Mouse (Mus musculus) cerebellum, adult 2 months (tissue): ENCODE measurements around the gene Vgll4.

ENCODE experiments used
- CTCF ChIP-seq: fragments of 200-500 bp; IDR thresholded peaks from 2 replicates; pipeline ENCODE4 v1.5.1; 2011; ENCODE audit warnings: low read depth, mild to moderate bottlenecking, control low read depth, low read length, moderate library complexity, borderline replicate concordance; ENCODE audit not compliant: insufficient read depth
- POLR2A ChIP-seq: fragments of 200-500 bp; IDR thresholded peaks from 2 replicates; pipeline ENCODE4 v1.6.1; 2011; ENCODE audit warnings: low read length, control low read depth, borderline replicate concordance; ENCODE audit not compliant: insufficient read depth

GRCm38 (mm10) chr6:114821646-114822045 lies 148.1 kb downstream of the Vgll4 start:
- TF ChIP-seq POLR2A (no peak), CTCF (no peak)
